Mouse (Mus musculus) forebrain, postnatal 0 days (tissue): Measurements from ENCODE around the gene Gm7168. TPM values are rescaled to one million over a fixed set of nuclear protein-coding genes. Genes with fewer than 3 reads are reported as not detected.
A peak's percentile ranks its signal among the peaks of the same experiment; 100 is the strongest.
"Not testable (repeated sequence)": the region's sequence is repeated elsewhere in the genome, so short reads cannot be mapped to it uniquely, and the experiment has no call there.

Experiments used
- ATAC-seq: fragments of 200-750 bp; cut with Nextera tagmentation; 2 replicates; pipeline ENCODE4 v1.8.0; 2017; ENCODE audit warnings: mild to moderate bottlenecking, moderate library complexity
- DNase-seq: peaks from one replicate; pipeline ENCODE4 v3.0.0-alpha.2; 2015
- H3K27ac ChIP-seq: fragments of 300-500 bp; sonication (generic); 2 replicates; pipeline ENCODE4 v1.5.1; 2014; ENCODE audit warnings: low read depth, mild to moderate bottlenecking, antibody characterized with exemption, low read length, moderate library complexity, mixed read lengths
- H3K27me3 ChIP-seq: fragments of 300-500 bp; sonication (generic); 2 replicates; pipeline ENCODE4 v1.6.1; 2014; ENCODE audit warnings: mild to moderate bottlenecking, low read length, mixed read lengths; ENCODE audit not compliant: insufficient read depth
- H3K36me3 ChIP-seq: fragments of 300-500 bp; sonication (generic); 2 replicates; pipeline ENCODE4 v1.6.1; 2014; ENCODE audit warnings: mild to moderate bottlenecking, moderate library complexity; ENCODE audit not compliant: insufficient read depth
- H3K4me1 ChIP-seq: fragments of 300-500 bp; sonication (generic); 2 replicates; pipeline ENCODE4 v1.6.1; 2014; ENCODE audit warnings: antibody characterized with exemption; ENCODE audit not compliant: insufficient read depth
- H3K4me2 ChIP-seq: fragments of 300-500 bp; sonication (generic); 2 replicates; pipeline ENCODE4 v1.6.1; 2014; ENCODE audit warnings: low read depth, mild to moderate bottlenecking, moderate library complexity
- H3K4me3 ChIP-seq: fragments of 300-500 bp; sonication (generic); 2 replicates; pipeline ENCODE4 v1.5.1; 2014; ENCODE audit warnings: low read depth, low read length, mixed read lengths
- H3K9ac ChIP-seq: fragments of 300-500 bp; sonication (generic); 2 replicates; pipeline ENCODE4 v1.6.1; 2014; ENCODE audit warnings: mild to moderate bottlenecking
- H3K9me3 ChIP-seq: fragments of 300-500 bp; sonication (generic); 2 replicates; pipeline ENCODE4 v1.6.1; 2016; ENCODE audit warnings: low read length
- CTCF ChIP-seq: sonication (generic); IDR thresholded peaks from 2 replicates; pipeline ENCODE4 v1.5.1; 2016; ENCODE audit warnings: antibody characterized with exemption, control low read depth, low read depth
- WGBS: fragments of 180-500 bp; shearing (Covaris S2); extraction: QIAGEN DNeasy Blood & Tissue Kit; methylation state at CpG from one replicate; pipeline ENCODE4 v1.1.7; 2014; 5-methylcytosine and 5-hydroxymethylcytosine counted together
- polyA plus RNA-seq: library from polyadenylated mRNA; unstranded; fragments of >200 nt; fragmentation: Nextera tagmentation; extraction: Ambion mirVana; gene quantifications from 2 replicates; pipeline ENCODE4 v1.2.1, GENCODE M21; 2015
- total RNA-seq: library from RNA; depleted of rRNA; stranded (reverse); fragments of >200 nt; gene quantifications from 2 replicates; pipeline ENCODE4 v1.2.3, GENCODE M21; 2014; rRNA removed

Gene Gm7168
- total RNA-seq = 0.15 TPM in 1 of 2 replicates, not detected in the other
- polyA plus RNA-seq = not detected in 2 replicates

DNA sequence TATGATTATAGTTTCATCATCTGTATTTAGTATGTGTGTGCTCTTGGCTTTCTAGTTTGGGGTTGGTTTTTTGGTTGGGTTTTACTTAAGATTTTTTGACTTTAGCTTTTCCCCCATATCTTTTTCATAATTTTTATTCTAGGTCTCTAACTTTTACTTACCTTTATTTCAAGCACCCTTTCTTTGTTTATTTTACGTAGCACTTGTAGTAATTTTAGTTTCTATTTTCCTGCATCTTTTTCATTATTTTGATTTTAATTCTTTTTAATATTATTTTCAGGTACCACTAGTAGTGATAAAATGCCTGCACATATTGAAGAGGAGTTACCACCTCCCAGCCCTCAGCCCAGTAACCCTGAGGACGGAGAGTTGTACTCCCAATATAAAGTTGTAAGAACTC is at the start of gene Gm7168:
Gene Gm7168 (plus strand): TSS at position 301 of the 400 bp plus-strand sequence.
- not testable (repeated sequence) for H3K4me2 ChIP-seq, H3K4me3 ChIP-seq, H3K36me3 ChIP-seq, H3K27me3 ChIP-seq, H3K9me3 ChIP-seq, ATAC-seq, H3K9ac ChIP-seq, DNase-seq, H3K27ac ChIP-seq, H3K4me1 ChIP-seq
- 71% methylated on average over 1 of the region's 2 CpGs for WGBS

DNA sequence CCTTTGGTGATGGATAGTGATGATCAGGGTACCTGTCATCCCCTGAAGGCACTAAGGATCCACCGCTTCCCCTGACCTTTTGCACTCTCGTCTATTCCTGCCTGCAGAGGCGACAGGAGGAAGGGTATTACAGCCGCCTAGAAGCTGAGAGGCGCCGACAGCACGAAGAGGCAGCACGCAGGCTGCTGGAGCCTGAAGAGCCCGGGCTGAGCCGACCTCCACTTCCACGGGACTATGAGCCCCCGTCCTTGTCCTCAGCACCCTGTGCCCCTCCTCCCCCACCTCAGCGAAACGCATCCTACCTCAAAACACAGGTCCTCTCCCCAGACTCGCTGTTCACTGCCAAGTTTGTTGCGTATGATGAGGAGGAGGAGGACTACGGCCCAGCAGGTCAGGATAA is 49.3 kb upstream of the Gm7168 start:
- DNase-seq (no peak), ATAC-seq (no peak)
- TF ChIP-seq CTCF = no peak
- Histone ChIP-seq H3K4me3 (no peak overlapping the region), H3K4me2 (no peak overlapping the region), H3K9ac (no peak overlapping the region), H3K27me3 (no peaks in the 10 kb centered on the region), H3K27ac (no peak overlapping the region), H3K4me1 (no peaks in the 10 kb centered on the region), H3K9me3 (no peaks in the 10 kb centered on the region), H3K36me3 (peaks cover 40% of the 10 kb centered on the region)
- 89% methylated on average over 17 of the region's 17 CpGs for WGBS

DNA sequence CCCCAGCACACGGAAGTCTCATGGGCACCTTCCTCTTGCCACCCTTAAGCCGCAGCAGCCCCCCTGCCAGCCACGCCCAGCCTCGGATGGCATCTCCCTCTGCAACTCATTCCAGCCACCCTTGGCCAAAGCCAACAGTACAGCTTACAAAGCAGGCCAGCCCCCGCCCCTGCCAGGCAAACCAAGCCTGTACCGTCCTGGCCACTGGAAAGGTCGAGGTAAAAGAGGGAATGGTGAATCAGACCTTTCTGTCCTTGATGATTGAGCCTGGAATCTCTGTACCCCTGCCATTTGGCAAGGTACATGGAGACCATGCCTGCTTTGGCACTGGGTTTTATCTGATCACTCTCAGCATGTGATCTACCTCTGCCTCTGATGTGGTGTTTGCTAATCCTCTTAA is 48.9 kb upstream of the Gm7168 start:
- WGBS = 94% methylated on average over 7 of the region's 7 CpGs
- no peaks in the 10 kb centered on the region for H3K9me3 ChIP-seq
- no peak overlapping the region for H3K4me3 ChIP-seq
- no peak overlapping the region for H3K4me2 ChIP-seq
- no peaks in the 10 kb centered on the region for H3K27me3 ChIP-seq
- TF ChIP-seq CTCF = no peak
- no peak for ATAC-seq
- no peak for DNase-seq
- no peak overlapping the region for H3K27ac ChIP-seq
- peaks cover 40% of the 10 kb centered on the region for H3K36me3 ChIP-seq
- no peaks in the 10 kb centered on the region for H3K4me1 ChIP-seq
- H3K9ac ChIP-seq = no peak overlapping the region

DNA sequence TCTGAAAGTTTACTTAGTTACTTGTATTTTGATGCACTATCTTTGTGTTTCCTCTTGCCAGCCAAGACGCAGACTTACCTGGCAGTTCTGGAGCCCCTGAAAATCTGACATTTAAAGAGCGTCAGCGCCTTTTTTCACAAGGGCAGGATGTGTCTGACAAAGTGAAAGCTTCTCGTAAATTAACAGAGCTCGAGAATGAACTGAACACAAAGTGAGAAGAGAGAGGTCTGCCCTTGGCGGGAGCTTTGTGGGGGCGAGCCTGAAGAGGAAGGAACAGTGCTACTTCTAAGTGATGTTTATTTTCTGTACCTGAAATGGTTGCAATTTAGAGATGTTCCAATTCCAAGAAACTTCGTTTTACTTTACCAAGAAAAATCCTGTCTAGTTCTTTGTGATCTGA is 44.4 kb upstream of the Gm7168 start:
- no peak overlapping the region for H3K4me3 ChIP-seq
- 89% methylated on average over 8 of the region's 8 CpGs for WGBS
- H3K9ac ChIP-seq = no peak overlapping the region
- no peak overlapping the region for H3K27ac ChIP-seq
- H3K36me3 ChIP-seq = peaks cover 53% of the 10 kb centered on the region
- ATAC-seq (no peak), DNase-seq (no peak)
- TF ChIP-seq CTCF = no peak
- H3K4me1 ChIP-seq = no peaks in the 10 kb centered on the region
- H3K9me3 ChIP-seq = no peaks in the 10 kb centered on the region
- no peaks in the 10 kb centered on the region for H3K27me3 ChIP-seq
- H3K4me2 ChIP-seq = no peak overlapping the region

DNA sequence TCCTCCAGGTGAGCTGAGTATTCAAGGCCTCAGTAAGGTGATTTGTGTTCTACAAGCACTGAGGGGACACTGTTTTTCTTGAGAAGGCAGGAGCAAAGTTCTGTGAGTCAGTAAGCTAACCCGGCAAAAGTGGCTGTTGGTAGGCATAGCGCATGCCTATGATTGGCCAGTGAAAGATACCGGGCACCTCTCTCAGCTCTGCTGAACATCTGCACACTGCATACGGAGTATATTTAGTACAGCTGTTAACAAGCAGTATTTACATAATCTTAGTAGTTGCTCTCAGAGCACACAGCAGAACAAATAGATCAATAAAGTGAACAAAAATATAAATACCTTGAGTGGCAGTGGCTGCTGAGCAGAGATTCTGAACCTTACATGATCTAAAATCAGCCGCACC is 41.1 kb upstream of the Gm7168 start:
- no peak overlapping the region for H3K4me3 ChIP-seq
- DNase-seq (no peak), ATAC-seq (peak; percentile 21; the same call in 1 of the 2 replicates)
- H3K4me1 ChIP-seq = no peaks in the 10 kb centered on the region
- H3K27ac ChIP-seq = no peak overlapping the region
- WGBS = 93% methylated on average over 5 of the region's 5 CpGs
- H3K4me2 ChIP-seq = no peak overlapping the region
- no peak for TF ChIP-seq CTCF
- H3K27me3 ChIP-seq = no peaks in the 10 kb centered on the region
- peaks cover 38% of the 10 kb centered on the region for H3K36me3 ChIP-seq
- no peaks in the 10 kb centered on the region for H3K9me3 ChIP-seq
- H3K9ac ChIP-seq = no peak overlapping the region

DNA sequence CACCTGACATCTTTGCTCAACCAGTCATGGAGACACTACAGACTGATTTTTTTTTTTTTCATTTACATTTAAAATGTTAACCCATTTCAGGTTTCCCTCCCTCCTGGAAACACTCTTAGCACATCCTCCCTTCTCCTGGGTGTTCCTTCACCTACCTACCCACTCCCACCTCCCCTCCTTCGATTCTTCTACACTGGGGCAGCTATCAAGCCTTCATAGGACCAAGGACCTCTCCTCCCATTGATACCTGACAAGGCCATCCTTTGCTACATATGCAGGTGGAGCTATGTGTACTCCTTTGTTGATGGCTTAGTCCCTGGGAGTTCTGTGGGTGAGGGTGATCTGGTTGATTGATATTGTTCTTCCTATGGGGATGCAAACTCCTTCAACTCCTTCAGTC is 40.5 kb upstream of the Gm7168 start:
- ATAC-seq = no peak

DNA sequence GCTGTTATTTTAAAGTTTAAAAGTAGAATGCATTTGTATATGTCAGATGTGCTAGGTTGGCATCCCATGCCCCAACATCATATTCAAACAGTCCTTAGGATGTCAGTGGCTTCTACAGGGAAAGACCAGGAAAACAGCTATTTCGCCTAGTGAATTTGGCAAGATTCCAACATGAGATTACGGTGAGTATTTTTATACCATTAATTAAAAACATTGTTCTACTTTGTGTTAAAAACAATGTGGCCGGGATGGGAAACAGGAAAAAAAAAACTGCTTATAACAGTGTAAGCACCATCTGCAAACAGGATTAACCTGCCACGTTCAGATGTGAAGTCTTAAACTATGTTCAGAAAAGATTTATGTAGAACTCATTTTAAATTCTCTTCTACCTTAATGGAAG is 34.2 kb upstream of the Gm7168 start:
- no peaks in the 10 kb centered on the region for H3K9me3 ChIP-seq
- H3K4me2 ChIP-seq = no peak overlapping the region
- ATAC-seq (no peak), DNase-seq (no peak)
- no peaks in the 10 kb centered on the region for H3K4me1 ChIP-seq
- no peaks in the 10 kb centered on the region for H3K27me3 ChIP-seq
- TF ChIP-seq CTCF = no peak
- H3K9ac ChIP-seq = no peak overlapping the region
- 33% methylated on average over 4 of the region's 4 CpGs for WGBS
- H3K27ac ChIP-seq = no peak overlapping the region
- H3K36me3 ChIP-seq = no peaks in the 10 kb centered on the region
- H3K4me3 ChIP-seq = no peak overlapping the region

More for the DNA sequence above, 40.5 kb upstream of the Gm7168 start:
- Histone ChIP-seq H3K4me1 (no peaks in the 10 kb centered on the region), H3K4me3 (no peak overlapping the region), H3K4me2 (no peak overlapping the region), H3K27me3 (no peaks in the 10 kb centered on the region), H3K9ac (no peak overlapping the region), H3K27ac (no peak overlapping the region), H3K9me3 (no peaks in the 10 kb centered on the region), H3K36me3 (peaks cover 34% of the 10 kb centered on the region)
- TF ChIP-seq CTCF = no peak
- WGBS = 96% methylated on average over 1 of the region's 1 CpGs
- DNase-seq = no peak

DNA sequence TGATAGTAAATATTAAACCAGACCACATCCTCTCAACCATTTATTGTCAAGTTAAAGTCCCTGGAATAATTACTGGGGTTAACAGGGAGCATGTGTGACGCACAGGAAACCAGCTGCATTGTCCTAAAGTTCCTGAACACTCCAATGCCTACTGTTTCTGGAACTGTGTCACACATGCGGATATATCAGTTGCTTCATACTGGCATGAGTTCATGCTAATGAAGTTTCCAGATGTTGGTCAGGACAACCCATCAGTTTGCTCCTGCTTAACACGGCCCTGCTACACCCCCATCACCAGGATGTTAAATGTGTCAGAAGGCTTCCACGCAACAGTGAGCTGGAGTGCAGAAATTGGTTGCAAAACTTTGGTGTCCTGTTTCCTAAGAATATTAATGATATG is 33.6 kb upstream of the Gm7168 start:
- Histone ChIP-seq H3K4me2 (no peak overlapping the region), H3K4me1 (no peaks in the 10 kb centered on the region), H3K36me3 (no peaks in the 10 kb centered on the region), H3K9ac (no peak overlapping the region), H3K27ac (no peak overlapping the region), H3K27me3 (no peaks in the 10 kb centered on the region), H3K4me3 (no peak overlapping the region), H3K9me3 (no peaks in the 10 kb centered on the region)
- WGBS = 86% methylated on average over 4 of the region's 4 CpGs
- ATAC-seq = no peak
- no peak for TF ChIP-seq CTCF
- DNase-seq = no peak
